In genomic region chr6:83914183-83914719, GRCm38 (mm10) we compare ENCODE assay signal across 8 mouse cellular contexts. TPM values are rescaled to one million over a fixed set of nuclear protein-coding genes. Genes with fewer than 3 reads are reported as not detected.
A peak's percentile ranks its signal among the peaks of the same experiment; 100 is the strongest.
DNase-seq lines count a peak whose midpoint lies in the region; ATAC-seq and TF ChIP-seq lines count a peak whose summit lies in the region.

No protein-coding gene starts in this region.

- H3K27ac ChIP-seq in embryonic facial prominence, embryonic 13.5 days = peak overlapping the region; percentile 98
- peak overlapping the region; percentile 80 for H3K27ac ChIP-seq in kidney, adult 2 months (ENCODE audit: insufficient read depth, low read depth, low read length)
- H3K27ac ChIP-seq in limb, embryonic 12.5 days = peak overlapping the region; percentile 96
- H3K27ac ChIP-seq in midbrain, embryonic 15.5 days = peak overlapping the region; percentile 97
- peak overlapping the region; percentile 95 for H3K27ac ChIP-seq in spleen, adult 2 months (ENCODE audit: insufficient read depth, low read length)

- H3K27me3 ChIP-seq in embryonic facial prominence, embryonic 13.5 days = no peaks in the 10 kb centered on the region
- no peaks in the 10 kb centered on the region for H3K27me3 ChIP-seq in kidney, adult 2 months (replicated peaks; ENCODE audit: control insufficient read depth, insufficient read depth, low read length)
- no peaks in the 10 kb centered on the region for H3K27me3 ChIP-seq in limb, embryonic 12.5 days
- no peaks in the 10 kb centered on the region for H3K27me3 ChIP-seq in midbrain, embryonic 15.5 days (replicated peaks)
- H3K27me3 ChIP-seq in spleen, adult 2 months (ENCODE audit: control insufficient read depth, insufficient read depth, low read length) = no peaks in the 10 kb centered on the region

- WGBS in embryonic facial prominence, embryonic 13.5 days = under 1% methylated on average over 44 of the region's 50 CpGs
- WGBS in kidney, adult 2 months = under 1% methylated on average over 50 of the region's 50 CpGs
- WGBS in limb, embryonic 12.5 days = under 1% methylated on average over 50 of the region's 50 CpGs
- 0% methylated on average over 44 of the region's 50 CpGs for WGBS in midbrain, embryonic 15.5 days
- WGBS in spleen, adult 2 months = under 1% methylated on average over 50 of the region's 50 CpGs

- H3K4me3 ChIP-seq in embryonic facial prominence, embryonic 13.5 days = peak overlapping the region; percentile 88
- peak overlapping the region; percentile 77 for H3K4me3 ChIP-seq in kidney, adult 2 months (ENCODE audit: insufficient read depth, low read depth, low read length)
- H3K4me3 ChIP-seq in limb, embryonic 12.5 days (replicated peaks) = peak overlapping the region; percentile 97
- peak overlapping the region; percentile 83 for H3K4me3 ChIP-seq in midbrain, embryonic 15.5 days
- peak overlapping the region; percentile 95 for H3K4me3 ChIP-seq in spleen, adult 2 months (ENCODE audit: extremely low read depth, insufficient read depth, insufficient read length)

- no peaks in the 10 kb centered on the region for H3K36me3 ChIP-seq in embryonic facial prominence, embryonic 13.5 days
- no peaks in the 10 kb centered on the region for H3K36me3 ChIP-seq in kidney, adult 2 months (ENCODE audit: control insufficient read depth, insufficient read depth, low read length)
- H3K36me3 ChIP-seq in limb, embryonic 12.5 days = no peaks in the 10 kb centered on the region
- no peaks in the 10 kb centered on the region for H3K36me3 ChIP-seq in midbrain, embryonic 15.5 days (replicated peaks)
- H3K36me3 ChIP-seq in spleen, adult 2 months (ENCODE audit: control insufficient read depth, insufficient read depth, low read length) = no peaks in the 10 kb centered on the region

- peak overlapping the region; percentile 64 for H3K4me2 ChIP-seq in embryonic facial prominence, embryonic 13.5 days
- peak overlapping the region; percentile 67 for H3K4me2 ChIP-seq in limb, embryonic 12.5 days
- peak overlapping the region; percentile 57; the same call in 1 of the 2 replicates for H3K4me2 ChIP-seq in midbrain, embryonic 15.5 days

- TF ChIP-seq POLR2A in kidney, adult 2 months (IDR thresholded peaks at IDR 0.05; ENCODE audit: low read depth, low read length) = peak; percentile 98
- TF ChIP-seq POLR2A in spleen, adult 2 months (IDR thresholded peaks at IDR 0.05; ENCODE audit: low read depth, low read length) = peak; percentile 96

- TF ChIP-seq CTCF in kidney, adult 2 months (conservative IDR thresholded peaks at IDR 0.05; ENCODE audit: insufficient read depth, insufficient read length, low read depth, low read length) = peak; percentile 98; the same call in 1 of the 2 replicates
- TF ChIP-seq CTCF in spleen, adult 2 months (IDR thresholded peaks at IDR 0.05; ENCODE audit: extremely low read depth, insufficient read depth, insufficient read length, insufficient replicate concordance) = peak; percentile 99

- H3K9ac ChIP-seq in embryonic facial prominence, embryonic 13.5 days = peak overlapping the region; percentile 98
- peak overlapping the region; percentile 98 for H3K9ac ChIP-seq in limb, embryonic 12.5 days (replicated peaks)
- H3K9ac ChIP-seq in midbrain, embryonic 15.5 days = peak overlapping the region; percentile 95

- DNase-seq in 3134 (ENCODE audit: extremely low read depth, insufficient read length, low spot score) = peak; percentile 92
- peak; percentile 99 to 100 for DNase-seq in adrenal gland, postnatal 36 days
- peak; percentile 97 to 99 for DNase-seq in heart, adult 18-20 months
- peak; percentile 98 for DNase-seq in kidney, adult 2 months
- DNase-seq in spleen, adult 2 months (ENCODE audit: low read depth in 1 of 2, low spot score in 2 of 2) = peak; percentile 92 to 100

- ATAC-seq in embryonic facial prominence, embryonic 13.5 days (ENCODE audit: insufficient number of reproducible peaks, insufficient read depth, low FRiP score, low TSS enrichment, low read depth) = peak; percentile 95
- ATAC-seq in limb, embryonic 12.5 days (ENCODE audit: insufficient number of reproducible peaks, insufficient read depth, low FRiP score, low TSS enrichment, low read depth) = peak; percentile 96
- ATAC-seq in midbrain, embryonic 15.5 days (replicated peaks) = peak; percentile 97

- no peaks in the 10 kb centered on the region for H3K9me3 ChIP-seq in embryonic facial prominence, embryonic 13.5 days
- H3K9me3 ChIP-seq in limb, embryonic 12.5 days = no peaks in the 10 kb centered on the region
- H3K9me3 ChIP-seq in midbrain, embryonic 15.5 days = no peaks in the 10 kb centered on the region

- no peaks in the 10 kb centered on the region for H3K4me1 ChIP-seq in embryonic facial prominence, embryonic 13.5 days
- no peaks in the 10 kb centered on the region for H3K4me1 ChIP-seq in kidney, adult 2 months (ENCODE audit: control insufficient read depth, insufficient read depth, low read length)
- H3K4me1 ChIP-seq in limb, embryonic 12.5 days (replicated peaks) = no peaks in the 10 kb centered on the region
- peaks cover 6% of the 10 kb centered on the region for H3K4me1 ChIP-seq in midbrain, embryonic 15.5 days
- H3K4me1 ChIP-seq in spleen, adult 2 months (ENCODE audit: control insufficient read depth, insufficient read depth, insufficient read length) = no peaks in the 10 kb centered on the region

RNA-seq across cellular contexts. Expression of gene Zfp638, which starts 47.3 kb away (rescaled TPM):
- 100 to 1,000 TPM in 1 of 2 experiments, 10 to 100 TPM in 1; 89.5 to 100 TPM for total RNA-seq in adrenal gland, postnatal 36 days (2021)
- polyA plus RNA-seq in embryonic facial prominence, embryonic 13.5 days (2015; fragmentation: Nextera tagmentation; extraction: Ambion mirVana) = 77.1 and 77.5 TPM in 2 replicates
- total RNA-seq in heart, adult 18-20 months (2021) = 10 to 100 TPM; 54.3 to 54.4 TPM
- polyA plus RNA-seq in kidney, adult 2 months (2012; rRNA removed) = 6.2 and 7.4 TPM in 2 replicates
- 81.7 and 82.8 TPM in 2 replicates for polyA plus RNA-seq in limb, embryonic 12.5 days (2016; fragmentation: Nextera tagmentation; extraction: Ambion mirVana)
- polyA plus RNA-seq in midbrain, embryonic 15.5 days (2015; fragmentation: Nextera tagmentation; extraction: Ambion mirVana) = 70.5 and 76.5 TPM in 2 replicates
- 7.3 and 8.7 TPM in 2 replicates for polyA plus RNA-seq in spleen, adult 2 months (2012; rRNA removed)

Comparison
In these comparisons a context has a peak if more than half of its experiments do, and no peak if none do; other contexts are left out.
1. Peak in every context shown above with its lines: DNase-seq, ATAC-seq, H3K4me3 ChIP-seq and H3K27ac ChIP-seq.